Mouse (Mus musculus) mouse trophoblast stem cell (cell line): Measurements from ENCODE around the gene Psmd13.

Experiments
- in situ Hi-C, 2 experiments: fragments of 300-500 bp; cut with MseI, MboI; formaldehyde crosslinking; loops; 2 replicates in 1 of 2; 3 replicates in 1 of 2; pipeline ENCODE4 v1.15.1; 2025

Gene Psmd13

DNA sequence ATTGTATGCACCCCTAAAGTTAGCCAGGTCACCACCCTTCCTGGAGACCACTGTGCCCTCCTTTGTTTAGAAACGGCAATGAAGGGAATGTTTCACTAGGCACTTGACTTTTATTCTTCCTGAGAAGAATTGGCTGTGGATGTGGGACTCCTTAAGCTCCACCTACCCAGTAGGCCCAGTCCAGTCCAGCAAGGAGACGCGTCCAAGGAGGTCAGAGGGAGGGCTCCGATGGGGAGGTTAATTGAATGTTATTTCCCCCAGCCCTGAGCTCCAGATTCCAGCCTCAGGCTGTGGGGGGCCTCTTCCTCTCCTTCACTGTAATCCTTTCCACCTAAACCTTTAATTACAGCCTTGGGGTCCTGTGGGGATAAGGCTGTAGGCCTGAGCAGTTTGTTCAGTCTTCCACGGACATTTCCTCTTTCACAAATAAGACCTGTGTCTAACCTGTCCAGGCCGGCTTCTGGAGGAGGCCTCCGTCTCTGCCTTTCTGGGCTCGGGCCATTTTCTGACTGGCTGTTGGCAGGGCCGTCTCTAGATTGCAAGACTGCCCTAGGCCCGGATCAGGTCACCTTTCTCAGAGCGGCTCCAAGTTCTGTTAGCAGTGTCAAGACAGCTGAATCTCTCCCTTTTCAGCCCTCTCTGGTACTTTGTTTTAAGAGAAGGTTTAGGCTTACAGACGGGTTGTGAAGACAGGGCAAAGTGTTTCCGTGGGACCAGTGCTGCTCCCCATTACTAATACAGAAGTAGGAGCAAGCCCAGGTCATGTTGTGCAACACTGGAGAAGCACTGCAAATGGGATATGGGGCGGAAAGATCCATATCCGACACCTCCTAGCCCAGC lies 20.5 kb downstream of the Psmd13 start:
- in situ Hi-C loops = loop anchor here (5.0 kb wide), 2 partner anchors 55 to 60 kb away; partner anchors contain the start of genes Odf3 (in 1 of the 2) and Scgb1c1 (in 1 of the 2)

GRCm38 (mm10) chr7:140903212-140903611 lies 21.4 kb downstream of the Psmd13 start:
- in situ Hi-C loops = loop anchor here (5.0 kb wide), 2 partner anchors 56 to 61 kb away; partner anchors contain the start of genes Odf3 (in 1 of the 2) and Scgb1c1 (in 1 of the 2)

- in situ Hi-C loops = no loop called here
Measured at GRCm38 (mm10) chr7:140905642-140906081, 23.9 kb downstream of the Psmd13 start.

DNA sequence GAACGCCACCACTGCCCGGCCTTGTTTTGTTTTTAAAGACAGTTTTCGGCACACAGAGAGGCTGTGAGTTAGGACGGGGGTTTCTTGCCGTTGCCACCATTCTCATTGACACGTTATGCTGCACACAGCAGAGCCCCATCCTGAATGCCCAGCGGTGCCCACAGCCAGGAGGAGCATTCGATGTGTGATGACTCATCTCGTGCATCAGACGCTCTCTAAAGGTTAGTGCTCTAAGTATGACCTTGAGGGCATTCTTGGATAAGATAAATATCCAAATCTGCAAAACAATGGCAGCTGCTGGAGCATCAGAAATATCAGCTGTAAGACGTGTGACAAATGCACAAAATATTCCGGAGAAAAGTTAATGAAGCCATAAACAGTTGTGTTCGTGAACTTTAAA lies 25.4 kb downstream of the Psmd13 start:
- in situ Hi-C loops = no loop called here

DNA sequence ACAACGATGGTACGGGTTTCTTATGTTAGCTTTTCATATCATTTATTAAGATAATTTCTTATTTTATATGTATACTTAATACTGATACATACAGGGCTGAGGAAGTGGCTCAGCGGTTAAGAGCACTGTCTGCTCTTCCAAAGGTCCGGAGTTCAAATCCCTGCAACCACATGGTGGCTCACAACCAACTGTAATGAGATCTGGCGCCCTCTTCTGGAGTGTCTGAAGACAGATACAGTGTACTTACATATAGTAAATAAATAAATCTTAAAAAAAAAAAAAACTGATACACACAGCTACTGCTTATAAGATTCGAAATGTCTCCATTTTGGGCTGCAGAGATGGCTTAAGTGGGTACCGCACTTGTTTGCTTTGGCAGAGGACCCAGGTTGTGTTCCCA lies 25.9 kb downstream of the Psmd13 start:
- in situ Hi-C loops = no loop called here

DNA sequence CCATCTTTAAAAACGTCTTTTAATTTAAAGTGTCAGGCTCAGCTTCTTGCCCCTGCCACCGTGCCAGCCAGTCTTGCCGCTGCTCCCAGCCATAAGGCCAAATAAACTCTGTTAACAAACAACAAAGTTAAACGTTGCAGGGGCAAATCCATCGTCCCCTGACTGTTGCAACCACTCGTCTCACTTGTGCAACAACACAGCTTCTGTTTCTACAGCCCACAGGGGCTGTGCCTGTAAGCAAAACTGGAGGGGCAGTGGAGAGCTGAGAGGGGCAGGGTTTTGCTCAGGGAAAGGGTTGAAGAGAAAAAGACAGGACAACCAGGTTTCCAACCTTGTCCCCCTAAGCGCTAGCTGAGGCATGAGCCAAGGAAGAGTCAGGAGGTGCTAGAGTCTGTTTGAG lies 26.4 kb downstream of the Psmd13 start:
- in situ Hi-C loops = no loop called here

DNA sequence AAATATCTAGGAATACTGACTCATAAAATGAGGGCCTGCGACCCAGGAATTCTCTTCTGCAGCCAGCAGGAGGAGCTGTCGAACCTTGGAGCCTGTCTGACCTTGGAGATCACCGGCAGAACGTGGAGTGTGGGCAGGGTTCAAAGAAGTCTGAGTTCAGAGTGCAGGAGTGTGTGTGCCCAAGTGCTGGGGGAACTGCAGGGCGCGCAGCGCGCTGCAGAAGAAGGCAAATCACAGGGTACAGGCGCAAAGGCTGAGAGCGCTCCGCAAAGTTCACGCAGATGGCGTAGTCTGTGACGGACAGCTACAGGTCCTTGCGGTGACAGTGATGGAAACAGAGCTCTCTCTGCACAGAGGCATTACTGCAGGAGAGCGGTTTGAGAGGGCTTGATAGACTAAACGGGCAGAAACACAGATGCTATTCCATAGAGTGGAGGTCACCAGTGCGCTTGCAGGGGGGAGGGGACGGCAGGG lies 26.9 kb downstream of the Psmd13 start:
- in situ Hi-C loops = no loop called here

DNA sequence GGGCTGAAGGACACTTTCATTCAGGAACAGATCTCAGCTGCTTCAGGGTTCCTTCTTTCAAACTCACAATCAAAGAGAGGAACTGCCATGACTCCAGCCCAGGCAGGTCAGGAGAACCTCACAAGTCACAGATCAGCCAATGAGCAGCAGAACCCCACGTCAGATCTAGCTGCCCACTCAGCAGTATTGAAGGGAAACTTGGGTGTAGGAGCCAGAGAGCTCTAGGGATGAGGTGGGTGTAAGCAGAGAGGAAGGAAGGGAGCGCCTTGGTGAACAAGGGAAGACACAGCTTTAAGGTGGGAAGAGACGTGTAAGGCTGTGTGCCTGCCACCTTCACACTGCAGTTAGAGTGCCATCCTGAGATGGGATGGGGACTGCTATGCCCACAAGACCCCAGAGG lies 30.5 kb downstream of the Psmd13 start:
- in situ Hi-C loops = no loop called here

DNA sequence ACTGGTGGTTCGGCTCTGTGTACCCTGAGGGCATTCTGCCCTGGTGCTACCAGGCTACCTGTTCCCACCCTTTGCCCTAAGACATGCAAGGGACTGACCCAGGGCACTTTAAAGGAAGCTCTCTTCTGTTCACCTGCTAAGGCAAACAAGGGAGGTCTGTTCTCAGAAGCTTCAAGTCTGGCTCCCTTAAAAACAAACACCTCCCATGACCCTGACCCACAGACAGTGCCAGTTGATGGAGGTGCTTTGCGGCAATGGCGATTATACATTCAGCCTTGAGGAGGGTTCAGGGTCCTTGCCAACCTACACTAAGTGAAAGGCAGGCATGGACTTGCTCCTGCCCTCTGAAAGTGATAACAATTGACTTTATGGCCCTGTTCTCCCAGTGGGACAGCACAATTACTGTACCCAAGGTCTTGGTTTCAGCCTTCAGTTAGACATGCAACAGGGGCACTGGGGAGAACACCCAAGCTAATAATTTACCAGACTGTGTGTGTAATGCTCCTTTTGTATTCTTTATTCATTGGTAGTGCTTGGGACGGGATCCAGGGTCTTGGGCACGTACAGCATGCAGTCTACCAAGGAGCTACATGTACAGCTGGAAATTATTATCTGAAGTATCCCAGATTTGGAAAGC lies 31.2 kb downstream of the Psmd13 start:
- in situ Hi-C loops = no loop called here

- in situ Hi-C loops = no loop called here
Measured at GRCm38 (mm10) chr7:140914031-140914690, 32.4 kb downstream of the Psmd13 start.

GRCm38 (mm10) chr7:140919911-140920310 lies 38.1 kb downstream of the Psmd13 start:
- in situ Hi-C loops = no loop called here

GRCm38 (mm10) chr7:140920418-140921029 lies 38.8 kb downstream of the Psmd13 start, which contains the start of gene Nlrp6:
Gene Nlrp6, plus strand, starts transcription at chr7:140920902.
- in situ Hi-C loops = no loop called here

- in situ Hi-C loops = no loop called here
Measured at GRCm38 (mm10) chr7:140921225-140921975, 39.6 kb downstream of the Psmd13 start.

DNA sequence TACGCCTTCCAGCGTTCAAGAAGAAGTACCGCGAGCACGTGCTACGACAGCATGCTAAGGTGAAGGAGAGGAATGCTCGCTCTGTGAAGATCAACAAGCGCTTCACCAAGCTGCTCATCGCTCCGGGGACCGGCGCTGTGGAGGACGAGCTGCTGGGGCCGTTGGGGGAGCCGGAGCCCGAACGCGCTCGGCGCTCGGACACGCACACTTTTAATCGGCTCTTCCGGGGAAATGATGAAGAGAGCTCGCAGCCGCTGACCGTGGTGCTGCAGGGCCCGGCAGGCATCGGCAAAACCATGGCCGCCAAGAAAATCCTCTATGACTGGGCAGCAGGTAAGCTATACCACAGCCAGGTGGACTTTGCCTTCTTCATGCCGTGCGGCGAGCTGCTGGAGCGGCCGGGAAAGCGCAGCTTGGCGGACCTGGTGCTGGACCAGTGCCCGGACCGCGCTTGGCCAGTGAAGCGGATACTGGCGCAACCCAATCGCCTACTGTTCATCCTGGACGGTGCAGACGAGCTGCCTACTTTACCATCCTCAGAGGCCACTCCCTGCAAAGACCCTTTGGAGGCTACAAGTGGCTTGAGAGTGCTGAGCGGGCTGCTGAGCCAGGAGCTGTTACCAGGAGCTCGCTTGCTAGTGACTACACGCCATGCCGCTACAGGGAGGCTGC lies 40.8 kb downstream of the Psmd13 start:
- in situ Hi-C loops = no loop called here

GRCm38 (mm10) chr7:140923070-140923775 lies 41.5 kb downstream of the Psmd13 start:
- in situ Hi-C loops = no loop called here

DNA sequence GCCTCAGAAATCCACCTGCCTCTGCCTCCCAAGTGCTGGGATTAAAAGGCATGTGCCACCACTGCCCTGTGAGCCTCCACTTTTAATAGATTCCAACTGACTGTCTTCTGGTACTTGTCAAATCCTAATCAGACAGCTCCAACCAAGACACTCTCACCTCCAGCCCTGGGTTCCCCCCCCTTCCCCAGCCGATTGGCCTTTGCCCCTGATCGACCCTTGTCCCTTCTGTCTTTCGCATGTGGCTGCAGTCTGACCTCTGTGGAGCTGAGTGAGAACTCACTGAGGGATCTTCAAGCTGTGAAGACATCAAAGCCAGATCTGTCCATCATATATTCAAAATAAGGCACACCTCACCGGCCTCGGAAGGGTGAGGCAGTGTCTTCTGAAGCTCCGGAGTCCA lies 45.4 kb downstream of the Psmd13 start:
- in situ Hi-C loops = no loop called here

- in situ Hi-C loops = no loop called here
Measured at GRCm38 (mm10) chr7:140938436-140938835, 56.7 kb downstream of the Psmd13 start.

GRCm38 (mm10) chr7:140938896-140939295 lies 57.1 kb downstream of the Psmd13 start:
- in situ Hi-C loops = no loop called here

DNA sequence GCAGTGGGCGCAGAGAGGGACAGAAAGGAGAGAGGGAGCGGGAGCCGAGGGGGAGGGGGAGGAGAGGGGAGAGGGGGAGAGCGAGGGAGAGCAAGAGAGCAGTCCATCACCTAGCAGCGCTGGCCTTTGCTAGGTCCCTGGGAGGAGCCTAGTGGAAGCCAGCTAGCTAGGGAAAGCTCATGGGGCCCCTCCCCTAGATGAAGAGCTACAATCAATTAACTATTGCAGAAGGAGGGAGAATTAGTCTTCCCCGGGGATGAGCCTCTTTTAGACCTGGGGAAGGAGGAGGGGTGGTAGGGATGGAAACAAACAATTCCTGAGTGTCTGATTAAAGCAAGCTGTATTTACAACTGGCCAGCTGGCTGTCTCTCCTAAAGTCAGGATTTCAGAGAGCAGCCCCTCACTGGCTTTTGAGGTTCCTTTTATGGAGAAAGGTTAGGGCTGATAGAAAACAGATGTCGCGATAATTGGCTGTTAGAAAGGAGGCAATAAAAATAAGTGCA lies 58.0 kb downstream of the Psmd13 start:
- in situ Hi-C loops = no loop called here
